Mouse (Mus musculus) testis, adult 2 months (tissue): ENCODE measurements around the gene Spsb1.

Experiments
- CTCF ChIP-seq: fragments of 200-500 bp; IDR thresholded peaks from 2 replicates; pipeline ENCODE4 v1.5.1; 2012; ENCODE audit warnings: low read depth, mild to moderate bottlenecking, inconsistent platforms, low read length, moderate library complexity; ENCODE audit not compliant: control insufficient read depth, insufficient read depth, insufficient replicate concordance
- POLR2A ChIP-seq: fragments of 200-500 bp; IDR thresholded peaks from 2 replicates; pipeline ENCODE4 v1.6.1; 2012; ENCODE audit warnings: low read depth, mild to moderate bottlenecking, inconsistent platforms, low read length, moderate library complexity; ENCODE audit not compliant: control insufficient read depth

- no peak for TF ChIP-seq CTCF
- no peak for TF ChIP-seq POLR2A
These were observed 44.7 kb upstream of the Spsb1 start for GRCm38 (mm10) chr4:149999510-149999900.
